Mouse (Mus musculus) liver, postnatal 0 days (tissue): ENCODE data around the gene 1500015O10Rik.

Experiments
- CTCF ChIP-seq: sonication (generic); IDR thresholded peaks from 2 replicates; pipeline ENCODE4 v1.5.1; 2016; ENCODE audit warnings: antibody characterized with exemption, low read depth
- EP300 ChIP-seq: IDR thresholded peaks from 2 replicates; pipeline ENCODE4 v1.6.1; 2016; ENCODE audit warnings: antibody characterized with exemption, low read depth, mild to moderate bottlenecking

DNA sequence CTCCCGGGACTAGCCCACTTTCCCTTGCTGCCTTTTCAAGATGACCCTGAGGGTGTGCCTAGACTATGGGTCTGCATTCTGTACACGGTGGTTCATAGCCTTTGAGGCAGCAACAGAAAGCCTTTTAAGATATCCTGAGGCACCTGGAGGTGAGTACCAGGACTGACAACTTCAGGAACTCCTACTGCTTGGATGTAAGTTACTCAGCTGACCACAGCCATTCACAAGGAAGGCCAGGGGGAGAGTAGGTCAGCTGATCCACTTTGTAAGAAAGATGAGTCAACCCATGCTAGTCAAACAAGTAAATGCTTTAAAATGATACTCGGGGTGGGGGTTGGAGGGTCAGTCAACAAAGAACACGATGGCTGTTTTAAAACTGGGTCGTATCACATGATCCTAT lies 54.9 kb downstream of the 1500015O10Rik start:
- TF ChIP-seq CTCF (no peak), EP300 (no peak)
